Mouse (Mus musculus): Measurements from ENCODE around the gene Hmg20a. TPM values are rescaled to one million over a fixed set of nuclear protein-coding genes. Genes with fewer than 3 reads are reported as not detected.

Gene Hmg20a
- polyA plus RNA-seq, 1 experiment from 2014 or later, result 64.0 TPM

GRCm38 (mm10) chr9:56409928-56410327 is 8.5 kb upstream of the Hmg20a start:
- H3K4me3 ChIP-seq (ENCODE audit: low read depth, low read length), result no peak overlapping the region
- H3K9ac ChIP-seq (ENCODE audit: low read length), result no peak overlapping the region
- no peaks in the 10 kb centered on the region for H3K27me3 ChIP-seq (ENCODE audit: control insufficient read depth, insufficient read depth, low read length)
- no peaks in the 10 kb centered on the region for H3K4me1 ChIP-seq (ENCODE audit: control insufficient read depth, insufficient read depth, low read length)
- no peaks in the 10 kb centered on the region for H3K36me3 ChIP-seq (ENCODE audit: control insufficient read depth, insufficient read depth, low read length)
- 90% methylated on average over 2 of the region's 2 CpGs for WGBS
- H3K4me2 ChIP-seq (ENCODE audit: low read depth, severe bottlenecking), result no peak overlapping the region
- DNase-seq (ENCODE audit: low spot score) (no peak), ATAC-seq (ENCODE audit: insufficient number of reproducible peaks, low FRiP score, low TSS enrichment, low read depth) (no peak)
- H3K27ac ChIP-seq (replicated peaks; ENCODE audit: low read depth, low read length), result no peak overlapping the region
- no peaks in the 10 kb centered on the region for H3K9me3 ChIP-seq (ENCODE audit: control insufficient read depth, low read length)

GRCm38 (mm10) chr9:56412716-56413115 is 5.7 kb upstream of the Hmg20a start:
- no peak overlapping the region for H3K27ac ChIP-seq (replicated peaks; ENCODE audit: low read depth, low read length)
- ATAC-seq (ENCODE audit: insufficient number of reproducible peaks, low FRiP score, low TSS enrichment, low read depth) (no peak), DNase-seq (ENCODE audit: low spot score) (no peak)
- no peaks in the 10 kb centered on the region for H3K36me3 ChIP-seq (ENCODE audit: control insufficient read depth, insufficient read depth, low read length)
- no peak overlapping the region for H3K9ac ChIP-seq (ENCODE audit: low read length)
- H3K4me2 ChIP-seq (ENCODE audit: low read depth, severe bottlenecking), result no peak overlapping the region
- no peak overlapping the region for H3K4me3 ChIP-seq (ENCODE audit: low read depth, low read length)
- WGBS, result 71% methylated on average over 1 of the region's 1 CpGs
- no peaks in the 10 kb centered on the region for H3K27me3 ChIP-seq (ENCODE audit: control insufficient read depth, insufficient read depth, low read length)
- no peaks in the 10 kb centered on the region for H3K9me3 ChIP-seq (ENCODE audit: control insufficient read depth, low read length)
- no peaks in the 10 kb centered on the region for H3K4me1 ChIP-seq (ENCODE audit: control insufficient read depth, insufficient read depth, low read length)

- Histone ChIP-seq H3K9ac (ENCODE audit: low read length) (no peak overlapping the region), H3K27ac (replicated peaks; ENCODE audit: low read depth, low read length) (no peak overlapping the region), H3K27me3 (ENCODE audit: control insufficient read depth, insufficient read depth, low read length) (no peaks in the 10 kb centered on the region), H3K36me3 (ENCODE audit: control insufficient read depth, insufficient read depth, low read length) (no peaks in the 10 kb centered on the region), H3K4me1 (ENCODE audit: control insufficient read depth, insufficient read depth, low read length) (no peaks in the 10 kb centered on the region), H3K4me2 (ENCODE audit: low read depth, severe bottlenecking) (no peak overlapping the region), H3K9me3 (ENCODE audit: control insufficient read depth, low read length) (no peaks in the 10 kb centered on the region), H3K4me3 (ENCODE audit: low read depth, low read length) (no peak overlapping the region)
- DNase-seq (ENCODE audit: low spot score) (no peak), ATAC-seq (ENCODE audit: insufficient number of reproducible peaks, low FRiP score, low TSS enrichment, low read depth) (no peak)
These were observed 4.1 kb upstream of the Hmg20a start for GRCm38 (mm10) chr9:56414322-56414721.

GRCm38 (mm10) chr9:56415393-56415792 is 3.0 kb upstream of the Hmg20a start:
- H3K9ac ChIP-seq (ENCODE audit: low read length), result no peak overlapping the region
- H3K9me3 ChIP-seq (ENCODE audit: control insufficient read depth, low read length), result no peaks in the 10 kb centered on the region
- H3K4me2 ChIP-seq (ENCODE audit: low read depth, severe bottlenecking), result no peak overlapping the region
- H3K36me3 ChIP-seq (ENCODE audit: control insufficient read depth, insufficient read depth, low read length), result no peaks in the 10 kb centered on the region
- H3K4me1 ChIP-seq (ENCODE audit: control insufficient read depth, insufficient read depth, low read length), result no peaks in the 10 kb centered on the region
- H3K27ac ChIP-seq (replicated peaks; ENCODE audit: low read depth, low read length), result no peak overlapping the region
- ATAC-seq (ENCODE audit: insufficient number of reproducible peaks, low FRiP score, low TSS enrichment, low read depth) (no peak), DNase-seq (ENCODE audit: low spot score) (no peak)
- no peak overlapping the region for H3K4me3 ChIP-seq (ENCODE audit: low read depth, low read length)
- no peaks in the 10 kb centered on the region for H3K27me3 ChIP-seq (ENCODE audit: control insufficient read depth, insufficient read depth, low read length)
- WGBS, result 71% methylated on average over 1 of the region's 1 CpGs

GRCm38 (mm10) chr9:56415935-56416607 is 2.3 kb upstream of the Hmg20a start:
- Histone ChIP-seq H3K4me3 (ENCODE audit: low read depth, low read length) (no peak overlapping the region), H3K4me2 (ENCODE audit: low read depth, severe bottlenecking) (no peak overlapping the region), H3K27me3 (ENCODE audit: control insufficient read depth, insufficient read depth, low read length) (no peaks in the 10 kb centered on the region), H3K9me3 (ENCODE audit: control insufficient read depth, low read length) (no peaks in the 10 kb centered on the region), H3K36me3 (ENCODE audit: control insufficient read depth, insufficient read depth, low read length) (no peaks in the 10 kb centered on the region), H3K9ac (ENCODE audit: low read length) (no peak overlapping the region), H3K4me1 (ENCODE audit: control insufficient read depth, insufficient read depth, low read length) (no peaks in the 10 kb centered on the region), H3K27ac (replicated peaks; ENCODE audit: low read depth, low read length) (no peak overlapping the region)
- ATAC-seq (ENCODE audit: insufficient number of reproducible peaks, low FRiP score, low TSS enrichment, low read depth) (no peak), DNase-seq (ENCODE audit: low spot score) (no peak)
- 78% methylated on average over 4 of the region's 4 CpGs for WGBS

- H3K9me3 ChIP-seq (ENCODE audit: control insufficient read depth, low read length), result no peaks in the 10 kb centered on the region
- no peaks in the 10 kb centered on the region for H3K36me3 ChIP-seq (ENCODE audit: control insufficient read depth, insufficient read depth, low read length)
- H3K4me3 ChIP-seq (ENCODE audit: low read depth, low read length), result peak overlapping the region; percentile 57
- H3K9ac ChIP-seq (ENCODE audit: low read length), result peak overlapping the region; percentile 67
- H3K27ac ChIP-seq (replicated peaks; ENCODE audit: low read depth, low read length), result peak overlapping the region; percentile 82
- no peaks in the 10 kb centered on the region for H3K27me3 ChIP-seq (ENCODE audit: control insufficient read depth, insufficient read depth, low read length)
- 0% methylated on average over 40 of the region's 40 CpGs for WGBS
- peak overlapping the region; percentile 60 for H3K4me2 ChIP-seq (ENCODE audit: low read depth, severe bottlenecking)
- H3K4me1 ChIP-seq (ENCODE audit: control insufficient read depth, insufficient read depth, low read length), result no peaks in the 10 kb centered on the region
- ATAC-seq (ENCODE audit: insufficient number of reproducible peaks, low FRiP score, low TSS enrichment, low read depth) (peak; percentile 51; the same call in 1 of the 2 replicates), DNase-seq (ENCODE audit: low spot score) (peak; percentile 88)
These were observed 928 bp upstream of the Hmg20a start for GRCm38 (mm10) chr9:56417415-56417947.

- Histone ChIP-seq H3K36me3 (ENCODE audit: control insufficient read depth, insufficient read depth, low read length) (no peaks in the 10 kb centered on the region), H3K9ac (ENCODE audit: low read length) (peak overlapping the region; percentile 68), H3K4me1 (ENCODE audit: control insufficient read depth, insufficient read depth, low read length) (no peaks in the 10 kb centered on the region), H3K4me3 (ENCODE audit: low read depth, low read length) (peak overlapping the region; percentile 57), H3K27me3 (ENCODE audit: control insufficient read depth, insufficient read depth, low read length) (no peaks in the 10 kb centered on the region), H3K27ac (replicated peaks; ENCODE audit: low read depth, low read length) (peak overlapping the region; percentile 48; the same call in 1 of the 2 replicates), H3K9me3 (ENCODE audit: control insufficient read depth, low read length) (no peaks in the 10 kb centered on the region), H3K4me2 (ENCODE audit: low read depth, severe bottlenecking) (peak overlapping the region; percentile 60)
- DNase-seq (ENCODE audit: low spot score) (peak; percentile 82), ATAC-seq (ENCODE audit: insufficient number of reproducible peaks, low FRiP score, low TSS enrichment, low read depth) (peak; percentile 36; the same call in 1 of the 2 replicates)
- WGBS, result 0% methylated on average over 10 of the region's 11 CpGs
These were observed 380 bp downstream of the Hmg20a start for GRCm38 (mm10) chr9:56418738-56419239.

GRCm38 (mm10) chr9:56420236-56420635 is 1.8 kb downstream of the Hmg20a start:
- Histone ChIP-seq H3K9me3 (ENCODE audit: control insufficient read depth, low read length) (no peaks in the 10 kb centered on the region), H3K27ac (replicated peaks; ENCODE audit: low read depth, low read length) (no peak overlapping the region), H3K4me3 (ENCODE audit: low read depth, low read length) (no peak overlapping the region), H3K36me3 (ENCODE audit: control insufficient read depth, insufficient read depth, low read length) (no peaks in the 10 kb centered on the region), H3K27me3 (ENCODE audit: control insufficient read depth, insufficient read depth, low read length) (no peaks in the 10 kb centered on the region), H3K4me1 (ENCODE audit: control insufficient read depth, insufficient read depth, low read length) (no peaks in the 10 kb centered on the region), H3K9ac (ENCODE audit: low read length) (no peak overlapping the region), H3K4me2 (ENCODE audit: low read depth, severe bottlenecking) (no peak overlapping the region)
- no peak for DNase-seq (ENCODE audit: low spot score)
- ATAC-seq (ENCODE audit: insufficient number of reproducible peaks, low FRiP score, low TSS enrichment, low read depth), result no peak
- 93% methylated on average over 1 of the region's 1 CpGs for WGBS
